Mouse (Mus musculus) small intestine, adult 2 months (tissue): ENCODE results near the gene Galk2. TPM values are rescaled to one million over a fixed set of nuclear protein-coding genes. Genes with fewer than 3 reads are reported as not detected.
A peak's percentile ranks its signal among the peaks of the same experiment; 100 is the strongest.

Experiments used
- H3K27ac ChIP-seq: fragments of 200-500 bp; 2 replicates; pipeline ENCODE4 v1.5.1; 2012; ENCODE audit warnings: low read depth, low read length, control low read depth, inconsistent platforms; ENCODE audit not compliant: insufficient read depth
- H3K27me3 ChIP-seq: fragments of 200-500 bp; 2 replicates; pipeline ENCODE4 v1.6.1; 2012; ENCODE audit warnings: mild to moderate bottlenecking, moderate library complexity, low read length, inconsistent platforms; ENCODE audit not compliant: control insufficient read depth, insufficient read depth
- H3K36me3 ChIP-seq: fragments of 200-500 bp; 2 replicates; pipeline ENCODE4 v1.6.1; 2012; ENCODE audit warnings: mild to moderate bottlenecking, low read length, control low read depth, inconsistent platforms; ENCODE audit not compliant: control insufficient read depth, insufficient read depth
- H3K4me1 ChIP-seq: fragments of 200-500 bp; 2 replicates; pipeline ENCODE4 v1.6.1; 2012; ENCODE audit warnings: low read length, inconsistent platforms, mixed read lengths; ENCODE audit not compliant: control insufficient read depth, insufficient read depth, insufficient read length
- H3K4me3 ChIP-seq: fragments of 200-500 bp; 2 replicates; pipeline ENCODE4 v1.5.1; 2012; ENCODE audit warnings: low read depth, mild to moderate bottlenecking, control low read depth, inconsistent platforms, low read length, moderate library complexity
- CTCF ChIP-seq: fragments of 200-500 bp; IDR thresholded peaks from 2 replicates; pipeline ENCODE4 v1.5.1; 2012; ENCODE audit warnings: low read depth, mild to moderate bottlenecking, control low read depth, inconsistent platforms, low read length, moderate library complexity, mixed read lengths; ENCODE audit not compliant: insufficient replicate concordance, insufficient read length; ENCODE audit errors: extremely low read depth
- POLR2A ChIP-seq: fragments of 200-500 bp; IDR thresholded peaks from 2 replicates; pipeline ENCODE4 v1.6.1; 2012; ENCODE audit warnings: low read depth, mild to moderate bottlenecking, control low read depth, inconsistent platforms, low read length, moderate library complexity
- WGBS: fragments of 180-500 bp; shearing (Covaris S2); methylation state at CpG from one replicate; pipeline ENCODE4 v1.1.7; 2018; 5-methylcytosine and 5-hydroxymethylcytosine counted together
- polyA plus RNA-seq: library from polyadenylated mRNA; depleted of rRNA; stranded (reverse); fragments of >200 nt; gene quantifications from 2 replicates; pipeline ENCODE4 v1.2.3, GENCODE M21; 2012

Galk2 gene
- polyA plus RNA-seq, 1 experiment = 13.7 TPM

GRCm38 (mm10) chr2:125866058-125866740 is 7.3 kb downstream of the Galk2 start:
- TF ChIP-seq CTCF = no peak
- no peak for TF ChIP-seq POLR2A
- Histone ChIP-seq H3K36me3 (peaks cover 5% of the 10 kb centered on the region), H3K27me3 (no peaks in the 10 kb centered on the region), H3K27ac (no peak overlapping the region), H3K4me1 (0 out of 2 replicates have a peak, but pooled peaks cover 3% of the 10 kb centered on the region), H3K4me3 (peak overlapping the region; percentile 82)
- 1% methylated on average over 23 of the region's 23 CpGs for WGBS

GRCm38 (mm10) chr2:125868301-125868700 is 9.4 kb downstream of the Galk2 start:
- H3K36me3 ChIP-seq = peaks cover 7% of the 10 kb centered on the region
- H3K27me3 ChIP-seq = no peaks in the 10 kb centered on the region
- no peak overlapping the region for H3K4me3 ChIP-seq
- WGBS = 88% methylated on average over 3 of the region's 3 CpGs
- H3K27ac ChIP-seq = no peak overlapping the region
- H3K4me1 ChIP-seq = 0 out of 2 replicates have a peak, but pooled peaks cover 3% of the 10 kb centered on the region
- TF ChIP-seq POLR2A (no peak), CTCF (no peak)

DNA sequence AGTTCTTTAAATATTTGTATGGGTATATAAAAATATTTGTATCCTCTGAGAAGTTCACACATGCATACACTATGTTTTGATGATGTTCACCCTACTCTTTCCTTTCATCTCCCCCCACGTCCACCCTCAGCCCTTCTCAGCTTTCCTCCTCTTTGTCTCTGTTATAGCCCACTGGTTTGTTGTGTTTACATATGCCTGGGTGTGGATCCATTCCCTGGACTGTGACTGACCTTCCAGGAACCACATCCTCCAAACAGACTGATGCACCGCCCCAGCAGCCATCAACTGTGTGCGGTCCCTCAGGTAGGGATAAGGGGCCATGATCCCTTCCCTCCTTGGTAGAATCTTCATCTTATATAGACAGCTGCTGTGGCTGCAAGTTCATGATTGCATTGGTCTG is 11.2 kb downstream of the Galk2 start:
- Histone ChIP-seq H3K27ac (no peak overlapping the region), H3K4me3 (no peak overlapping the region), H3K27me3 (no peaks in the 10 kb centered on the region), H3K4me1 (0 out of 2 replicates have a peak, but pooled peaks cover 3% of the 10 kb centered on the region), H3K36me3 (peaks cover 7% of the 10 kb centered on the region)
- TF ChIP-seq CTCF (no peak), POLR2A (no peak)
- WGBS = 85% methylated on average over 3 of the region's 3 CpGs

DNA sequence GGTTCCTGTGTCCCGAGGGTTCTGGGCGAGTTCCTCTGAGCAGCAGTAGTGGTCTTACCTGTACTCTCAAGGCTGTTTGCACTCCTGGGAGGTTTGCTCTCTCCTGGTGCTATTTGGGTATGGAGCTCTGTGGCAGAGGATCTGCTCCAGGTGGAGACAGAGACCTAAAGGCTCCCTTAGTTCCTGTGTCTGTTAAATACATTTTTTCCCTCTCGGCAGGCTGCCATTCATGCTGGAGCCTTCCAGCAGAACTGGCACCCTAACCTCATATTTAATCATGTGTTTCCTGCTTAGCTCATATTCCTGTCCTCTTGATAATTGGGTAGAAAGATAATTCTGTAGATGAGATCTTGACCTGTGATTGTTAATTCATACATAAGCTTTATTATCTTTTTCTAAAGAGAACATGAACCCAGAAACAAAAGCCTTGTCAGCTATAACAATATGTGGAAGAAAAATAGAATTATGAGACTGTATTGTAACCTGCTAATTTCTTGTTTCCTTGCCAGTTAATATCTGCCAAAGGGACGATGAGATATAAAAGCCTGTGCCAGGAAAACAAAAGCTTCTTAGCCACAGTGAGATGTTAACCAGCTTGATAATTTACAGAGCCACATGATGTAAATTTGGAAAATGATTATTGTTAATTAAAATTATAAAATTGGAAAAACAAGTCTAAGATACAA is 27.1 kb downstream of the Galk2 start:
- Histone ChIP-seq H3K36me3 (0 out of 2 replicates have a peak, but pooled peaks cover 3% of the 10 kb centered on the region), H3K27ac (no peak overlapping the region), H3K4me1 (no peaks in the 10 kb centered on the region), H3K4me3 (no peak overlapping the region), H3K27me3 (no peaks in the 10 kb centered on the region)
- TF ChIP-seq CTCF = no peak
- no peak for TF ChIP-seq POLR2A
- 69% methylated on average over 4 of the region's 4 CpGs for WGBS

GRCm38 (mm10) chr2:125893096-125893495 is 34.2 kb downstream of the Galk2 start:
- no peak overlapping the region for H3K4me3 ChIP-seq
- H3K4me1 ChIP-seq = no peaks in the 10 kb centered on the region
- H3K27me3 ChIP-seq = no peaks in the 10 kb centered on the region
- peaks cover 13% of the 10 kb centered on the region; the same call in 1 of the 2 replicates for H3K36me3 ChIP-seq
- H3K27ac ChIP-seq = no peak overlapping the region
- TF ChIP-seq CTCF (no peak), POLR2A (no peak)
- 56% methylated on average over 6 of the region's 6 CpGs for WGBS

GRCm38 (mm10) chr2:125895099-125895498 is 36.2 kb downstream of the Galk2 start:
- no peaks in the 10 kb centered on the region for H3K27me3 ChIP-seq
- WGBS = 85% methylated on average over 4 of the region's 4 CpGs
- TF ChIP-seq POLR2A (no peak), CTCF (no peak)
- no peak overlapping the region for H3K4me3 ChIP-seq
- H3K36me3 ChIP-seq = peaks cover 16% of the 10 kb centered on the region; the same call in 1 of the 2 replicates
- no peaks in the 10 kb centered on the region for H3K4me1 ChIP-seq
- H3K27ac ChIP-seq = no peak overlapping the region

GRCm38 (mm10) chr2:125896355-125896754 is 37.4 kb downstream of the Galk2 start:
- no peak overlapping the region for H3K27ac ChIP-seq
- WGBS = 88% methylated on average over 3 of the region's 3 CpGs
- no peaks in the 10 kb centered on the region for H3K4me1 ChIP-seq
- TF ChIP-seq CTCF (no peak), POLR2A (no peak)
- H3K36me3 ChIP-seq = peaks cover 14% of the 10 kb centered on the region; the same call in 1 of the 2 replicates
- no peak overlapping the region for H3K4me3 ChIP-seq
- no peaks in the 10 kb centered on the region for H3K27me3 ChIP-seq
